Comparison of ENCODE assay signal across 10 mouse cellular contexts in genomic region chr9:90124156-90124872, GRCm38 (mm10). TPM values are rescaled to one million over a fixed set of nuclear protein-coding genes. Genes with fewer than 3 reads are reported as not detected.
A peak's percentile ranks its signal among the peaks of the same experiment; 100 is the strongest.
DNase-seq lines count a peak whose midpoint lies in the region; ATAC-seq and TF ChIP-seq lines count a peak whose summit lies in the region.
"Had no signal": no experiment of that assay in that cellular context is flagged by ENCODE, and none has a peak within 500 bp of the region (broad histone marks: within the 10 kb centered on the region; RNA-seq: fewer than 3 reads in every experiment).

No protein-coding gene starts in this region.

- no peaks in the 10 kb centered on the region for H3K36me3 ChIP-seq in heart, embryonic 14.5 days (ENCODE audit: control insufficient read depth, insufficient read depth, low read length)
- H3K36me3 ChIP-seq in midbrain, embryonic 11.5 days (ENCODE audit: control insufficient read depth, insufficient read depth, low read length), result no peaks in the 10 kb centered on the region
- H3K36me3 ChIP-seq in midbrain, embryonic 10.5 days, result no peaks in the 10 kb centered on the region
- H3K36me3 ChIP-seq in hindbrain, embryonic 15.5 days, result no peaks in the 10 kb centered on the region
- H3K36me3 ChIP-seq in stomach, embryonic 16.5 days (ENCODE audit: control insufficient read depth, insufficient read depth, low read length), result no peaks in the 10 kb centered on the region

- intact Hi-C loops in heart, postnatal 36 days (cut with DNase I), result no loop called here

- no peaks in the 10 kb centered on the region for H3K27me3 ChIP-seq in heart, embryonic 14.5 days (ENCODE audit: control insufficient read depth, insufficient read depth, low read length)
- no peaks in the 10 kb centered on the region for H3K27me3 ChIP-seq in midbrain, embryonic 11.5 days (ENCODE audit: control insufficient read depth, insufficient read depth, low read length)
- no peaks in the 10 kb centered on the region for H3K27me3 ChIP-seq in midbrain, embryonic 10.5 days (ENCODE audit: low read depth, poor library complexity, severe bottlenecking)
- no peaks in the 10 kb centered on the region for H3K27me3 ChIP-seq in hindbrain, embryonic 15.5 days
- H3K27me3 ChIP-seq in stomach, embryonic 16.5 days (ENCODE audit: control insufficient read depth, insufficient read depth, low read length), result no peaks in the 10 kb centered on the region

- ATAC-seq in heart, embryonic 14.5 days (ENCODE audit: insufficient number of reproducible peaks, insufficient read depth, low FRiP score, low read depth), result 0 out of 2 replicates have a peak, but pooled peaks have one; percentile 31
- ATAC-seq in midbrain, embryonic 11.5 days (ENCODE audit: low FRiP score), result peak; percentile 34; the same call in 1 of the 2 replicates
- no peak for ATAC-seq in hindbrain, embryonic 15.5 days (ENCODE audit: low FRiP score, low read depth)
- ATAC-seq in stomach, embryonic 16.5 days (ENCODE audit: insufficient read depth, low FRiP score), result peak; percentile 84

- DNase-seq in heart, postnatal 36 days, result no peak
- DNase-seq in midbrain, embryonic 11.5 days (ENCODE audit: low spot score, missing footprints), result no peak
- DNase-seq in midbrain, embryonic 10.5 days (ENCODE audit: low spot score), result no peak
- no peak for DNase-seq in layer of hippocampus, adult 9-11 months
- DNase-seq in layer of hippocampus, adult 2 months (ENCODE audit: low spot score in 2 of 2), result no peak
- DNase-seq: cerebellum, adult 11-12 months; kidney, adult 11 months had no signal

- no peak overlapping the region for H3K9ac ChIP-seq in heart, embryonic 14.5 days (ENCODE audit: low read length)
- H3K9ac ChIP-seq in midbrain, embryonic 11.5 days (ENCODE audit: low read length), result no peak overlapping the region
- H3K9ac ChIP-seq in hindbrain, embryonic 15.5 days, result no peak overlapping the region
- no peak overlapping the region for H3K9ac ChIP-seq in stomach, embryonic 16.5 days (ENCODE audit: low read length)

- H3K4me2 ChIP-seq in heart, embryonic 14.5 days (ENCODE audit: low read length), result no peak overlapping the region
- H3K4me2 ChIP-seq in midbrain, embryonic 11.5 days, result no peak overlapping the region
- H3K4me2 ChIP-seq in hindbrain, embryonic 15.5 days, result peak overlapping the region; percentile 11
- no peak overlapping the region; the same call in 1 of the 2 replicates for H3K4me2 ChIP-seq in stomach, embryonic 16.5 days (ENCODE audit: low read depth, low read length)

- no peak for TF ChIP-seq CTCF in layer of hippocampus, adult 2 months (conservative IDR thresholded peaks at IDR 0.05)

- H3K9me3 ChIP-seq in heart, embryonic 14.5 days (ENCODE audit: control insufficient read depth, low read length), result no peaks in the 10 kb centered on the region
- no peaks in the 10 kb centered on the region for H3K9me3 ChIP-seq in midbrain, embryonic 11.5 days (ENCODE audit: control insufficient read depth, low read length)
- no peaks in the 10 kb centered on the region for H3K9me3 ChIP-seq in midbrain, embryonic 10.5 days (replicated peaks)
- no peaks in the 10 kb centered on the region for H3K9me3 ChIP-seq in hindbrain, embryonic 15.5 days
- no peaks in the 10 kb centered on the region for H3K9me3 ChIP-seq in stomach, embryonic 16.5 days (replicated peaks; ENCODE audit: control insufficient read depth, low read length)

- H3K27ac ChIP-seq in heart, embryonic 14.5 days (replicated peaks in 1 of 2; ENCODE audit: control insufficient read depth in 1 of 2, insufficient read depth in 1 of 2, low read depth in 2 of 2, low read length in 2 of 2), result no peak overlapping the region; a peak in 2 of 4 replicates
- H3K27ac ChIP-seq in midbrain, embryonic 11.5 days (ENCODE audit: low read depth, low read length), result no peak overlapping the region
- no peak overlapping the region for H3K27ac ChIP-seq in midbrain, embryonic 10.5 days (replicated peaks)
- no peak overlapping the region for H3K27ac ChIP-seq in hindbrain, embryonic 15.5 days (replicated peaks)
- no peak overlapping the region; the same call in 1 of the 2 replicates for H3K27ac ChIP-seq in stomach, embryonic 16.5 days (ENCODE audit: low read length)
- H3K27ac ChIP-seq in layer of hippocampus, adult 2 months, result no peak overlapping the region

- peaks cover 5 to 16% of the 10 kb centered on the region in 2 experiments; a peak in 3 of 4 replicates for H3K4me1 ChIP-seq in heart, embryonic 14.5 days (ENCODE audit: control insufficient read depth in 2 of 2, insufficient read depth in 2 of 2, low read length in 2 of 2)
- H3K4me1 ChIP-seq in midbrain, embryonic 11.5 days (ENCODE audit: control insufficient read depth, insufficient read depth, low read length), result no peaks in the 10 kb centered on the region; the same call in 1 of the 2 replicates
- H3K4me1 ChIP-seq in midbrain, embryonic 10.5 days, result peaks cover 13% of the 10 kb centered on the region
- peaks cover 6% of the 10 kb centered on the region; the same call in 1 of the 2 replicates for H3K4me1 ChIP-seq in hindbrain, embryonic 15.5 days (replicated peaks)
- H3K4me1 ChIP-seq in stomach, embryonic 16.5 days (ENCODE audit: control insufficient read depth, insufficient read depth, low read length), result peaks cover 9% of the 10 kb centered on the region; the same call in 1 of the 2 replicates

- no peak overlapping the region for H3K4me3 ChIP-seq in heart, embryonic 14.5 days (ENCODE audit: control insufficient read depth in 1 of 2, insufficient read depth in 1 of 2, low read depth in 1 of 2, low read length in 2 of 2)
- no peak overlapping the region for H3K4me3 ChIP-seq in midbrain, embryonic 11.5 days (ENCODE audit: low read depth, low read length)
- H3K4me3 ChIP-seq in midbrain, embryonic 10.5 days, result no peak overlapping the region
- no peak overlapping the region for H3K4me3 ChIP-seq in hindbrain, embryonic 15.5 days
- no peak overlapping the region for H3K4me3 ChIP-seq in stomach, embryonic 16.5 days (replicated peaks; ENCODE audit: low read length)
- no peak overlapping the region; the same call in 1 of the 2 replicates for H3K4me3 ChIP-seq in layer of hippocampus, adult 2 months

- WGBS in heart, embryonic 14.5 days, result 39% methylated on average over 11 of the region's 11 CpGs
- WGBS in midbrain, embryonic 11.5 days, result 40% methylated on average over 11 of the region's 11 CpGs
- WGBS in midbrain, embryonic 10.5 days, result 38% methylated on average over 11 of the region's 11 CpGs
- 41% methylated on average over 11 of the region's 11 CpGs for WGBS in hindbrain, embryonic 15.5 days
- 31% methylated on average over 11 of the region's 11 CpGs for WGBS in stomach, embryonic 16.5 days

RNA-seq across cellular contexts. Expression of gene Morf4l1, which starts 9.7 kb away (rescaled TPM):
- polyA plus RNA-seq in heart, embryonic 14.5 days (2014; fragmentation: Nextera tagmentation; extraction: Ambion mirVana), result 314 and 344 TPM in 2 replicates
- 100 to 1,000 TPM; 254 to 268 TPM for total RNA-seq in heart, postnatal 36 days (2021)
- polyA plus RNA-seq in midbrain, embryonic 11.5 days (2014; fragmentation: Nextera tagmentation; extraction: Ambion mirVana), result 573 and 605 TPM in 2 replicates
- polyA plus RNA-seq in midbrain, embryonic 10.5 days (2016; fragmentation: Nextera tagmentation; extraction: Ambion mirVana), result 603 and 629 TPM in 2 replicates
- 505 and 550 TPM in 2 replicates for polyA plus RNA-seq in hindbrain, embryonic 15.5 days (2015; fragmentation: Nextera tagmentation; extraction: Ambion mirVana)
- 383 and 405 TPM in 2 replicates for polyA plus RNA-seq in stomach, embryonic 16.5 days (2015; fragmentation: Nextera tagmentation; extraction: Ambion mirVana)
- 100 to 1,000 TPM; 429 to 442 TPM for total RNA-seq in layer of hippocampus, adult 2 months (2021)

RNA-seq across cellular contexts. Expression of gene Adamts7, which starts 38.6 kb away (rescaled TPM):
- 6.9 and 8.8 TPM in 2 replicates for polyA plus RNA-seq in heart, embryonic 14.5 days (2014; fragmentation: Nextera tagmentation; extraction: Ambion mirVana)
- total RNA-seq in heart, postnatal 36 days (2021), result 10 to 100 TPM; 14.4 to 17.7 TPM
- polyA plus RNA-seq in midbrain, embryonic 11.5 days (2014; fragmentation: Nextera tagmentation; extraction: Ambion mirVana), result 11.4 and 11.5 TPM in 2 replicates
- 16.7 and 21.0 TPM in 2 replicates for polyA plus RNA-seq in midbrain, embryonic 10.5 days (2016; fragmentation: Nextera tagmentation; extraction: Ambion mirVana)
- 7.9 and 9.0 TPM in 2 replicates for polyA plus RNA-seq in hindbrain, embryonic 15.5 days (2015; fragmentation: Nextera tagmentation; extraction: Ambion mirVana)
- 15.2 and 17.3 TPM in 2 replicates for polyA plus RNA-seq in stomach, embryonic 16.5 days (2015; fragmentation: Nextera tagmentation; extraction: Ambion mirVana)
- total RNA-seq in layer of hippocampus, adult 2 months (2021), result under 1 TPM; 0.59 to 0.97 TPM
